ENCODE assay signal across 17 mouse cellular contexts in the genomic region with DNA sequence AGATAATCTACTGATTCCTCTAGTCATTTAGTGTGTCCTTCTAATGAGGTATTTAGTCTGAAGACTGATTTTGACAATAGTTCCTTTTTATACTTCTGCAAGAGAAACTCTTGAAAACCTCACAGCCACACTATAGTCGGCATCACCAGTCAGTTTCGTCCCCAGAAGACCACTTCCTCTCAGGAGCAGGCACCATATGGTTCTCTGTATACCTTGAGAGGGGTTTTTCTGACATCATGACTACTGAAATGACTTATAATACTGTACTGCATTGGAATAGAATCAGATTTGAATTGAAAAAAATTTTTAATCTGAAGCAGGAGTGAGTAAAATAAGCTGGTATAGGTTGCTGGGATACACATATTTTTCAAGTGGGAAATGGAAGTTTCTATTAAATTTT.
"Had no signal": no experiment of that assay in that cellular context is flagged by ENCODE, and none has a peak within 500 bp of the region (broad histone marks: within the 10 kb centered on the region; RNA-seq: fewer than 3 reads in every experiment).

No protein-coding gene starts in this region.

- H3K27me3 ChIP-seq: midbrain, embryonic 13.5 days; neural tube, embryonic 13.5 days; neural tube, embryonic 15.5 days; stomach, embryonic 15.5 days had no signal

- H3K9ac ChIP-seq: liver, embryonic 14.5 days; lung, embryonic 14.5 days; midbrain, embryonic 13.5 days; neural tube, embryonic 13.5 days; neural tube, embryonic 15.5 days; stomach, embryonic 15.5 days had no signal

- DNase-seq: lung, adult 18-20 months; lung, embryonic 14.5 days; lung, postnatal 10 days; lung, postnatal 4 days; right cerebral cortex, adult 18-20 months; right cerebral cortex, postnatal 25 days; right cerebral cortex, postnatal 4 days; thymus, adult 2 months; thymus, postnatal 25 days had no signal

- ATAC-seq: midbrain, embryonic 13.5 days had no signal

- H3K4me1 ChIP-seq: neural tube, embryonic 15.5 days; stomach, embryonic 15.5 days had no signal

- H3K27ac ChIP-seq: liver, embryonic 14.5 days; neural tube, embryonic 15.5 days; stomach, embryonic 15.5 days; stomach, postnatal 0 days had no signal

- H3K4me3 ChIP-seq: midbrain, embryonic 13.5 days; myocyte; neural tube, embryonic 13.5 days; neural tube, embryonic 15.5 days; stomach, embryonic 15.5 days had no signal

- H3K9me3 ChIP-seq: midbrain, embryonic 13.5 days; neural tube, embryonic 13.5 days; neural tube, embryonic 15.5 days; stomach, embryonic 15.5 days had no signal

- H3K4me2 ChIP-seq: lung, embryonic 14.5 days; midbrain, embryonic 11.5 days; midbrain, embryonic 13.5 days; neural tube, embryonic 13.5 days; neural tube, embryonic 15.5 days; stomach, embryonic 15.5 days had no signal
